Mouse (Mus musculus): ENCODE results near the gene Ces3b.
"Not testable (repeated sequence)": the region's sequence is repeated elsewhere in the genome, so short reads cannot be mapped to it uniquely, and the experiment has no call there.

Ces3b gene

GRCm38 (mm10) chr8:105083449-105084050 lies at the start of gene Ces3b:
TSS of gene Ces3b (plus strand) at chr8:105083753.
- DNase-seq (ENCODE audit: low spot score): no peak

- DNase-seq (ENCODE audit: low spot score): no peak
Observed at GRCm38 (mm10) chr8:105043510-105043909, 40.0 kb upstream of the Ces3b start.

- DNase-seq (ENCODE audit: low spot score): no peak
Observed at GRCm38 (mm10) chr8:105045824-105046401, 37.6 kb upstream of the Ces3b start.

GRCm38 (mm10) chr8:105048371-105048854 lies 35.1 kb upstream of the Ces3b start, which contains the start of gene Ces3a:
TSS of gene Ces3a (plus strand) at chr8:105048601.
- DNase-seq (ENCODE audit: low spot score): no peak

DNA sequence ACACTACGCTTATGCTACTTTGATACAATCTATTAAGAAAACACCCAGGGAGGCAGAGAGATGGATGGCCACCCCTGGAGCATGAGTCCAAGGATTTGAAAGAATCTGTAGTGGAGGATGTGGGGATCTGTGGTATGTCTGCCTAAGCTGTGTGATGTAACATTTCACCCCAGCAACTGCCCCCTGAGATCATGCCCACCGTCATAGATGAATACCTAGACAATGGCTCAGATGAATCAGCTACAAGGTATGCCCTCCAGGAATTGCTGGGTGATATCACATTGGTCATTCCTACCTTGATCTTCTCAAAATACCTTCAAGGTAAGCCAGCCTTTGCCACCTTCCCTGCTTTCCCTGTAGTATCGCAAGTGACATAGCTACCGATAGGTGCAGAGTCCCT lies 27.3 kb upstream of the Ces3b start:
- DNase-seq (ENCODE audit: low spot score): no peak

GRCm38 (mm10) chr8:105060056-105060455 lies 23.5 kb upstream of the Ces3b start:
- DNase-seq (ENCODE audit: low spot score): no peak

DNA sequence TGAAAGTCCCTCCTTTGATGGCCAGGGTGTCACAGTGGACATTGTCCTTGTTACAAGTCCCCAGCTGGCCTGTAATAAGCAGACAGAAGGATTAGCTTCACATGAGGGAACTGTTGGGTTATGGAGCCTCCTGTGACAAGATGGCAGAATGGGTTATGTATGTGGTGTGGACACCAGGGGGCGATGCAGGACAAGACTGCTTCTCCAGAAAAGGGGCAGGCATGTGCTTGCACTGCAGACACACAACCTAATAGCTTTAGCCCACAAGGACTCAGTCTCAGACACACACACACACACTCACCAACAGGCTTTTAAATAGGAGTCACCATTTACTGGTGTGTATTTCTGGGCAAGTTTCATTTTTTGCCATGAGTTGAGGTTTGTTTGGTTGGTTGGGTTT lies 16.8 kb upstream of the Ces3b start:
- DNase-seq (ENCODE audit: low spot score): peak; percentile 11

GRCm38 (mm10) chr8:105067905-105068304 lies 15.6 kb upstream of the Ces3b start:
- not testable (repeated sequence) for DNase-seq (ENCODE audit: low spot score)

GRCm38 (mm10) chr8:105068971-105069370 lies 14.6 kb upstream of the Ces3b start:
- no peak for DNase-seq (ENCODE audit: low spot score)

GRCm38 (mm10) chr8:105076601-105077000 lies 7.0 kb upstream of the Ces3b start:
- no peak for DNase-seq (ENCODE audit: low spot score)

DNA sequence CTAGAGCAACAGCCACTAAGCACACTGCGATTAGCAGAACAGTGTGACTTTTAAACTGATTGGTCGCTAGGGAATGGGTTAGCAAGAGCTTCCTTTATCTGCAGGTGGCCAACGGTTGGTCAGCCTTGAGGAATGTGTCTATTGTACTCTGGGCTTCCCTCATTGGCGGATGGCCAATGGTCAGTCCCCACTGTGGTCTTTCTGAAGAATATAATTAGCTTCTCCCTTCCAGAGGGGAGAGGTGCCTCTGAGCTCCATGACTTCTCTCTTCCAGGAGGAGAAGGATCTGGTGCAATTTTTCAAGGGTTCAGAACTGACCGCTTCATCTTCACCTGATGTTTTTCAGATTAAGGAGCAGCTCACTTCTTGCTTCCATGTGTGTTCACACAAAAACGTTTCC lies 6.5 kb upstream of the Ces3b start:
- no peak for DNase-seq (ENCODE audit: low spot score)

GRCm38 (mm10) chr8:105078591-105078990 lies 5.0 kb upstream of the Ces3b start:
- no peak for DNase-seq (ENCODE audit: low spot score)

DNA sequence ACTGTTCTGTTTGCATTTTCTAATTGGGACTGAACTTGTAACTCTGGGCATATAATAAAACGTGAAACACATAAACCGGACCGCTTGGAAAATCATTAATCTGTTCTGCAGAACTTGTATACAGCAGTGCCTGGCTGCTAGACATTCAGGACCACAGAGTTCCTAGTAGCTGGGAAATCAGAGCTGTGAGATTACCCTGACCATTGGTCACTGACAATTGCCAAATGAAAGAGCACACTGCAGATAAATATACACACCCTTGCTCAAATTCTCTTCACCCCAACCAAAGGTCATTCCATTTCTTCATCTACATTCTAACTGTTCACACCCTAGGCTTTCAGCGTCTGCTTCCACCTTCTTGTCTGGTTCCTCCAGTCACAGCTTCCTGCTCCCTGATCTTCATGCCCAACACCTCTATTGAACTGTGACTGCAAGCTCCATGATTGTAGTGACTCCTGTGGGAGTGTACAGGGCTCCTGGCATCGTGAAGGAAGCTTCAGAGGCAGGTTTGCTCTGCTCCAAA lies 2.7 kb upstream of the Ces3b start:
- no peak for DNase-seq (ENCODE audit: low spot score)

DNA sequence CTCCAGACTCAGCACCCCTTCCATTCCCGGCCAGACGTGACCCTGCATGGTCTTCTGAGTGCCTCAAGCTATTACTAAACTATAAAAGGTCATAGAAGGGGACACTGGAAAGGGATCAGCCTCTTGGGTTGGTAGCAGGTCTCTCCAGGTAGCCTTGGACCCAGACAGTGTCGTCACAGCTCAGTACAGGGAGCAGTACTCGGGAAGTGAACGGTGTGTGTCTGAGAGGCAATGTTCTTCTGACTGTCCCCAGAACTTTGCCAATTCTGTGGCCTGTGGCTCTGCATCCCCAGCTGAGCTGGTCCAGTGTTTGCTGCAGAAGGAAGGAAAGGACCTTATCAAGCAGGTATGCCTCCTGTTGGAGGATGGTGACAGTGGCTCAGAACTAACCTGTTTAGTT lies 4.6 kb downstream of the Ces3b start:
- not testable (repeated sequence) for DNase-seq (ENCODE audit: low spot score)

- no peak for DNase-seq (ENCODE audit: low spot score)
Observed at GRCm38 (mm10) chr8:105088581-105088980, 5.0 kb downstream of the Ces3b start.

GRCm38 (mm10) chr8:105093992-105094391 lies 10.4 kb downstream of the Ces3b start:
- no peak for DNase-seq (ENCODE audit: low spot score)

GRCm38 (mm10) chr8:105102101-105102785 lies 18.7 kb downstream of the Ces3b start:
- not testable (repeated sequence) for DNase-seq (ENCODE audit: low spot score)

DNA sequence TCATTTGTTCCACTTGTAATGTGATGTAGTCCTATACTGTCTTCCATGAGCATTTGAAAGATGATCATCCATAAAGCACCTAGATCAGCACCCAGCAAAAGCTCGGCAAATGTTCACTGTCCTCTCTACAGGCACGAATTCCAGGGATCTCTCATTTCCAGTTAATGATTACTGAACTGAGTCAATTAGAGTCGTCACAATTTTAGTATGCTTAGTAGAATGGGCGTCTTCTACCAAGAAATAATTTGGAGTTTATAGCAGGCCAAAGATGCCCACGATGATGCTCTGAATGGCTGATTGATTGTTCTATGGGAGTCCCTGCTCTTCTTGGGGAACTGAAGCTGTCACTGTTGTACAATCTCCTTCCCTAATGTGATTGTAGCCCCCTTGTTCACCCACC lies 20.1 kb downstream of the Ces3b start:
- DNase-seq (ENCODE audit: low spot score): not testable (repeated sequence)

DNA sequence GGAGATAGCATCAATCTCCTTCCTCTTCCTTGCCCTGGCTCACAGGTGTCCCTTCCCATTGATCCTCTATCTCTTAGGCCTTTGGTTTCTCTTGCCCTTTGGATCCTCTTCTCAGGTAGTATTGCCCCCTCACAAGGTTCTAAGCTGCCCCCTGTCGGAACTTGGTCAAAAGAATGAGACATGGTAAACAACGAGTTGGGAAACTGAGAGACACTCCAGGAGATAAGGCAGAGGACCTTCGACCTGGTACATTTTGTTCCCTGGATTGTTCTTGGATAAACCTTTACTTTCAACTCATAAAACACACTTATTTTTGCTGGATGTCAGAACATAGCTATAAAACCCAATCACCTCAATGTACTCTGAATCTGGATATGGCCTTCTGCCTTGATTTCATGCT lies 20.7 kb downstream of the Ces3b start:
- no peak for DNase-seq (ENCODE audit: low spot score)

- DNase-seq (ENCODE audit: low spot score): no peak
Observed at GRCm38 (mm10) chr8:105129864-105130263, 46.3 kb downstream of the Ces3b start.

DNA sequence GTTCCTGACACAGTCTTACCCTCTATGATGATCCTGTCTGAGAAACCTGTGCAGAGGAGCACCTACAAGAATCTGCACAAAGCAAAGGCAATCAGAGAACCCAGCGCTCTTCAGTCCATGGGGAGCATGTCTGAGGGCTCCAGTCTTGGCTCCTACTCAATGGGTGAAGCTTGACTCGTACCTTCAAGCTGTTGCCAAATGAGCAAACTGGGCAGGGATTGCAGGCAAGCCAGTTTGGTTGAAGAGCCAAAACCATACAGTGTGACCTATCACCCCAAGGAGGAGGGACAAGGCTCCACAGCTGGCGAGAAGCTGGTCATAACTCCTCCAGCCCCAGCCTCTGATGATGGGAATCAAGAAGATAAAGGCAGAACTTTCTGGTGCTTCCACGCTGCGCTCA lies 48.0 kb downstream of the Ces3b start, which contains the start of gene Ces4a:
TSS of gene Ces4a (plus strand) at position 292 of the 400 bp plus-strand sequence.
- no peak for DNase-seq (ENCODE audit: low spot score)

DNA sequence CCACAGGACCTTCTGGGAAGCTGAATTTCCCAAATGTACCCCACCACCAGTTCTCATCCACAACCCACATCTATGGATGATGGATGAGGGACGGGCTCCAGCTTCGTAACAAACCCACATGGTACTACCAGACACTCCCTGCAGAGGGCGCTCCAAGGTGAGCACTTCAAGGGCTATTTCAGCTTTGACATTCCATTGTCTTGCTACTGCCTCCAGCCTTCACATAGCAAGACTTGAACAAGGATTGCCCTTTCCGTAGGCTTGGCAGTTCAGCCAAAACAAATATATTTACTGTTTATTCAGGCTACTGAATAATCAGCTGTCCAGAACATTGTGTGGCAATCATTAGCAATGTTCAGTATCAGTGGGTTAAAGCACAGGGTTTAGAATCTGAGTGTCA lies 54.9 kb downstream of the Ces3b start:
- peak; percentile 70 for DNase-seq (ENCODE audit: low spot score)

DNA sequence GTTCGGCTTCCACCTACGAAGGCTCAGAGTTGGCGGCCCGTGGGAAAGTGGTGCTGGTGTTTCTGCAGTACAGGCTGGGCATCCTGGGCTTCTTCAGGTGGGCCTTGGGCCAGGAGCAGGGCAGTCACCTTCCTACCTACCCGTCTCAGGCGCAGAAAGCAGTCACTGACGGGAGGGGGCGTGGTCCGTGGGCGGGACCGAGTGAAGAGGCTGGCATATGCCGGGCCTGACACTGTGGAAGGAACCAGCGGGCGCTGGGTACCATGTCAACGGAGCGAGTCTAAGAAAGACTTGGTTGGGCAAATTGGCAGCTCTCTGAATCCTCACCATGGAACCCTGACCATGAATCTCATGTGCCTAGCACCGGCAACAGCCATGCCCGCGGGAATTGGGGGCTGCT lies 58.8 kb downstream of the Ces3b start:
- no peak for DNase-seq (ENCODE audit: low spot score)

All from urinary bladder, postnatal 25 days (tissue).